Mouse (Mus musculus): ENCODE measurements around the gene Det1.

Gene Det1

GRCm38 (mm10) chr7:78846737-78847434 is at the start of gene Det1:
TSS of gene Det1 (minus strand) at chr7:78847263.
- peak; percentile 86 to 89 for DNase-seq (ENCODE audit: low spot score in 2 of 2)

GRCm38 (mm10) chr7:78895653-78896333 is 48.7 kb upstream of the Det1 start, which contains the start of gene Aen:
TSS of gene Aen (plus strand) at chr7:78895854.
- peak; percentile 99 for DNase-seq (ENCODE audit: low spot score in 2 of 2)

- DNase-seq (ENCODE audit: low spot score in 2 of 2), result no peak
Measured at GRCm38 (mm10) chr7:78895021-78895652, 48.1 kb upstream of the Det1 start.

GRCm38 (mm10) chr7:78893917-78894316 is 46.9 kb upstream of the Det1 start:
- no peak for DNase-seq (ENCODE audit: low spot score in 2 of 2)

GRCm38 (mm10) chr7:78890641-78891040 is 43.6 kb upstream of the Det1 start:
- DNase-seq (ENCODE audit: low spot score in 2 of 2), result peak; percentile 68 to 83

- DNase-seq (ENCODE audit: low spot score in 2 of 2), result no peak
Measured at GRCm38 (mm10) chr7:78887431-78887842, 40.4 kb upstream of the Det1 start.

- no peak for DNase-seq (ENCODE audit: low spot score in 2 of 2)
Measured at GRCm38 (mm10) chr7:78886496-78886895, 39.4 kb upstream of the Det1 start.

GRCm38 (mm10) chr7:78885404-78885803 is 38.3 kb upstream of the Det1 start:
- DNase-seq (ENCODE audit: low spot score in 2 of 2), result no peak

- no peak for DNase-seq (ENCODE audit: low spot score in 2 of 2)
Measured at GRCm38 (mm10) chr7:78884139-78884538, 37.1 kb upstream of the Det1 start.

- DNase-seq (ENCODE audit: low spot score in 2 of 2), result no peak
Measured at GRCm38 (mm10) chr7:78883726-78884060, 36.6 kb upstream of the Det1 start.

GRCm38 (mm10) chr7:78883016-78883725 is 36.1 kb upstream of the Det1 start:
- DNase-seq (ENCODE audit: low spot score in 2 of 2), result no peak

- DNase-seq (ENCODE audit: low spot score in 2 of 2), result no peak
Measured at GRCm38 (mm10) chr7:78882469-78882837, 35.4 kb upstream of the Det1 start.

GRCm38 (mm10) chr7:78881607-78882468 is 34.8 kb upstream of the Det1 start:
- no peak for DNase-seq (ENCODE audit: low spot score in 2 of 2)

- DNase-seq (ENCODE audit: low spot score in 2 of 2), result no peak
Measured at GRCm38 (mm10) chr7:78872831-78873230, 25.8 kb upstream of the Det1 start.

- no peak for DNase-seq (ENCODE audit: low spot score in 2 of 2)
Measured at GRCm38 (mm10) chr7:78872366-78872765, 25.3 kb upstream of the Det1 start.

- no peak for DNase-seq (ENCODE audit: low spot score in 2 of 2)
Measured at GRCm38 (mm10) chr7:78868731-78869130, 21.7 kb upstream of the Det1 start.

GRCm38 (mm10) chr7:78865212-78865949 is 18.3 kb upstream of the Det1 start:
- no peak for DNase-seq (ENCODE audit: low spot score in 2 of 2)

GRCm38 (mm10) chr7:78864446-78864802 is 17.4 kb upstream of the Det1 start:
- DNase-seq (ENCODE audit: low spot score in 2 of 2), result no peak

GRCm38 (mm10) chr7:78863796-78864445 is 16.9 kb upstream of the Det1 start:
- no peak for DNase-seq (ENCODE audit: low spot score in 2 of 2)

- DNase-seq (ENCODE audit: low spot score in 2 of 2), result no peak
Measured at GRCm38 (mm10) chr7:78855044-78855655, 8.1 kb upstream of the Det1 start.
